Mouse (Mus musculus) ES-E14 (cell line): ENCODE results near the gene Mansc4. TPM values are rescaled to one million over a fixed set of nuclear protein-coding genes. Genes with fewer than 3 reads are reported as not detected.

Experiments used
- DNase-seq: peaks from one replicate; pipeline ENCODE4 v3.0.0-alpha.2; 2013; ENCODE audit warnings: low read depth, low spot score
- H3K27ac ChIP-seq: 2 replicates; pipeline ENCODE4 v1.5.1; 2012; ENCODE audit warnings: low read depth, mild to moderate bottlenecking, low read length, moderate library complexity, mixed read lengths; ENCODE audit not compliant: poor library complexity, insufficient read depth, severe bottlenecking
- H3K36me3 ChIP-seq: 2 replicates; pipeline ENCODE4 v1.6.1; 2012; ENCODE audit warnings: mild to moderate bottlenecking, low read length, moderate library complexity, mixed read lengths; ENCODE audit not compliant: control insufficient read depth, poor library complexity, insufficient read depth, severe bottlenecking
- H3K4me1 ChIP-seq, 2 experiments: fragments of 150-350 bp in 1 of 2; sonication (generic) in 1 of 2; 2 replicates each; pipeline ENCODE4 v1.6.1; 2012; ENCODE audit warnings: low read length in 2 of 2, mild to moderate bottlenecking in 1 of 2, mixed read lengths in 1 of 2; ENCODE audit not compliant: control insufficient read depth in 2 of 2, insufficient read depth in 2 of 2, poor library complexity in 1 of 2
- H3K4me3 ChIP-seq, 2 experiments: fragments of 150-350 bp in 1 of 2; sonication (generic) in 1 of 2; 2 replicates each; pipeline ENCODE4 v1.5.1; 2012; ENCODE audit warnings: low read length in 2 of 2, low read depth in 1 of 2, mild to moderate bottlenecking in 1 of 2, mixed read lengths in 1 of 2; ENCODE audit not compliant: insufficient read depth in 1 of 2, poor library complexity in 1 of 2, severe bottlenecking in 1 of 2
- H3K9ac ChIP-seq: 2 replicates; pipeline ENCODE4 v1.6.1; 2012; ENCODE audit warnings: low read depth, mild to moderate bottlenecking, low read length, mixed read lengths; ENCODE audit not compliant: poor library complexity, insufficient read depth, severe bottlenecking
- H3K9me3 ChIP-seq: fragments of 150-350 bp; sonication (generic); 2 replicates; pipeline ENCODE4 v1.6.1; 2012; ENCODE audit warnings: low read depth, mild to moderate bottlenecking, low read length; ENCODE audit not compliant: control insufficient read depth, insufficient read depth
- CHD2 ChIP-seq: IDR thresholded peaks from 2 replicates; pipeline ENCODE4 v1.6.1; 2014; ENCODE audit warnings: mild to moderate bottlenecking, low read depth, low read length, inconsistent platforms
- HCFC1 ChIP-seq: IDR thresholded peaks from 2 replicates; pipeline ENCODE4 v1.6.1; 2012; ENCODE audit warnings: low read length, inconsistent platforms, borderline replicate concordance; ENCODE audit not compliant: insufficient read depth
- MAFK ChIP-seq: IDR thresholded peaks from 2 replicates; pipeline ENCODE4 v1.6.1; 2014; ENCODE audit warnings: mild to moderate bottlenecking, low read depth, low read length, inconsistent platforms; ENCODE audit not compliant: insufficient read depth
- ZC3H11A ChIP-seq: IDR thresholded peaks from 2 replicates; pipeline ENCODE4 v1.6.1; 2012; ENCODE audit warnings: low read depth, mild to moderate bottlenecking, inconsistent platforms, low read length, borderline replicate concordance
- ZNF384 ChIP-seq: IDR thresholded peaks from 2 replicates; pipeline ENCODE4 v1.6.1; 2012; ENCODE audit warnings: low read depth, low read length, inconsistent platforms
- in situ Hi-C, 2 experiments: fragments of 600-800 bp; cut with MboI; formaldehyde crosslinking; loops; one replicate each; pipeline ENCODE4 v1.15.1; 2025; ENCODE audit warnings: low sequenced_read_pairs in 2 of 2, inconsistent platforms in 1 of 2; ENCODE audit not compliant: unreplicated experiment in 2 of 2
- total RNA-seq: library from RNA; depleted of rRNA; stranded (reverse); fragments of 300-350 nt; gene quantifications from 2 replicates; pipeline ENCODE4 v1.2.3, GENCODE M21; 2012

The Mansc4 gene
- total RNA-seq, 1 experiment: 0.80 TPM

DNA sequence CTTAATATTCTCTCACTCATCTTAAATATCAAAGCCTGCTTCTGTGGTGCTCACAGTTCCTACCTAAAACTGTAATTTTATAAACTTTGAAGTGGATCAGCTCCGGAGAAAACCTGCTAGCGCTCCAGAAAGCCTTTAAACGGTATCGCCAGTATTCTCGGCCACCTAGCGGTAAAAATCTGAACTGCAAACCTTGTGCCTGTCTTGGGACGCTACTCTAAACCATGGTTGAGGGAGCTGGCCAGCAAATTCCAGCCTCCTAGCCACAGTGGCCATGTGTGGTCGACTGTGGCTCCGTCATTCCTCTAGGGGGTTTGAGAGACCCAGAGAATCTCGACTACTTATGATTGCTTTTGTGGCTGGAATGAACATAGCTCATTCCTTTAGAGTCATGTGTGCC, 29.7 kb upstream of the Mansc4 start:
- no peak overlapping the region for H3K27ac ChIP-seq
- H3K9ac ChIP-seq: no peak overlapping the region
- no peaks in the 10 kb centered on the region for H3K36me3 ChIP-seq
- H3K4me1 ChIP-seq: no peaks in the 10 kb centered on the region; a peak in 1 of 4 replicates
- TF ChIP-seq ZNF384: no peak
- no peak for TF ChIP-seq CHD2
- no peak for TF ChIP-seq HCFC1
- peak; percentile 65 for TF ChIP-seq ZC3H11A
- peak; percentile 83 for DNase-seq
- in situ Hi-C loops: no loop called here
- no peaks in the 10 kb centered on the region for H3K9me3 ChIP-seq
- no peak overlapping the region for H3K4me3 ChIP-seq

DNA sequence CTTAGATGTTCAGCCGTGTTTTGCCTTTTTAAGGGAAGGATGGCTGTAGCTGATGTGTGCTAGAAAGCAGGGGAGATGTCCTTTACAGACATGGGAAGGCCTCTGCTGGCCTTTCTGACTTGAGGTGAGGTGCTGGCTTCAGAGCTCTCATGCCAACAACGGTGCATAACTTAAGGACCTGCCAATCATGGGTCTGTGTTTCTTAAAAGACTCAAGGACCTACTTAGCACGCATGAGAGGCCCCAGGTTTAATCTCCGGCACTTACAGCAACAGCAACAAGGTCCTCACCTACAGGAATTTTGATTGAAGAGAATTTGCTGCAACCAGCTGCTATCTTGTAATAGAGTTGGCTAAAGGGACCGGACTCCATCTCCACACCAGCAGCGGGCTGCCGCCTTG, 22.5 kb upstream of the Mansc4 start:
- no peak overlapping the region for H3K27ac ChIP-seq
- no peak overlapping the region for H3K9ac ChIP-seq
- in situ Hi-C loops: no loop called here
- no peak for DNase-seq
- H3K4me1 ChIP-seq: peaks cover 0 to 3% of the 10 kb centered on the region in 2 experiments; a peak in 2 of 4 replicates
- peaks cover 7% of the 10 kb centered on the region; the same call in 1 of the 2 replicates for H3K36me3 ChIP-seq
- H3K4me3 ChIP-seq: no peak overlapping the region
- H3K9me3 ChIP-seq: no peaks in the 10 kb centered on the region
- TF ChIP-seq ZC3H11A (no peak), CHD2 (no peak), MAFK (no peak), ZNF384 (no peak), HCFC1 (no peak)

DNA sequence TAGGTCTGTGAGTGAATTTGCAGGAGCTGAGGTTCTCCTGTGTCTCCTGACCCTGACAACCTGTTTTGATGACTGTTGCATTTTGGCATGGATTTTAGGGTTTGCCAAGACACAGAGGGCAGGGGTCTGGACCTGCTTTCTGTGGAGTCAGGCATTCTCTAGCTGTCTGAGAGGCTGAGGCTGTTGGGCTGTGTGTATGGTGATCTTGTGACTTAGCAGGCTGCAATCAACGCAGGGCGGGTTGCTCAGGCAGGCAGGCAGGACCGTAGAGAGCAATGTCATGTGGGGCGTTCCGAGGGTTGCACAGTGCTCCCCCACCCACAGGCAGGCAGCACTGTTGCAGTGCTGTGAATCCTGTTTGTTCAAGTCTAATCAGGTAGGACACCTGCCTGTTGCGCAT, 19.9 kb upstream of the Mansc4 start:
- in situ Hi-C loops: no loop called here
- TF ChIP-seq HCFC1 (no peak), MAFK (no peak), ZNF384 (no peak), ZC3H11A (no peak), CHD2 (no peak)
- Histone ChIP-seq H3K36me3 (peaks cover 7% of the 10 kb centered on the region; the same call in 1 of the 2 replicates), H3K4me1 (peaks cover 0 to 3% of the 10 kb centered on the region in 2 experiments; a peak in 1 of 4 replicates), H3K9ac (no peak overlapping the region), H3K9me3 (no peaks in the 10 kb centered on the region), H3K4me3 (no peak overlapping the region), H3K27ac (no peak overlapping the region)
- DNase-seq: no peak

DNA sequence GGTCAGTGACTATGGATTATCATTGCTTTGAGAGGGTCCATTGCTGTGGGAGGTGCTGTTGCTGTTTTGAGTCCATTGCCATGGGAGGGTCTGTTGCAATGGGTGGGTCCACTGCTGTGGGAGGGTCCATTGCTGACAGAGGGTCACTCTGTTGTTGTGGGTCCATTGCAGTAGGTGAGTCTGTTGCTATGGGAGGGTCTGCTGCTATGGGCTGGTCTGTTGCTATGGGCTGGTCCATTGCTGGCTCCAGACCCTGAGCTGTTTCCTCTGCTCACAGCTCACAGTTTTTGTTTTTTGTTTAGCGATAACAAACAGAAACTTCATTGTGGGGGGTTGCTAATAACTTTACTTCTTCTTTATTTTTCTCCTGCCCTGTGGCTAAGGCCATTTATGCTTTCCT, 18.7 kb upstream of the Mansc4 start:
- H3K4me3 ChIP-seq: no peak overlapping the region
- no peaks in the 10 kb centered on the region for H3K9me3 ChIP-seq
- peaks cover 0 to 3% of the 10 kb centered on the region in 2 experiments; a peak in 1 of 4 replicates for H3K4me1 ChIP-seq
- no peak overlapping the region for H3K27ac ChIP-seq
- DNase-seq: no peak
- in situ Hi-C loops: no loop called here
- TF ChIP-seq CHD2 (no peak), MAFK (no peak), ZNF384 (no peak), HCFC1 (no peak), ZC3H11A (no peak)
- peaks cover 10% of the 10 kb centered on the region; the same call in 1 of the 2 replicates for H3K36me3 ChIP-seq
- H3K9ac ChIP-seq: no peak overlapping the region

DNA sequence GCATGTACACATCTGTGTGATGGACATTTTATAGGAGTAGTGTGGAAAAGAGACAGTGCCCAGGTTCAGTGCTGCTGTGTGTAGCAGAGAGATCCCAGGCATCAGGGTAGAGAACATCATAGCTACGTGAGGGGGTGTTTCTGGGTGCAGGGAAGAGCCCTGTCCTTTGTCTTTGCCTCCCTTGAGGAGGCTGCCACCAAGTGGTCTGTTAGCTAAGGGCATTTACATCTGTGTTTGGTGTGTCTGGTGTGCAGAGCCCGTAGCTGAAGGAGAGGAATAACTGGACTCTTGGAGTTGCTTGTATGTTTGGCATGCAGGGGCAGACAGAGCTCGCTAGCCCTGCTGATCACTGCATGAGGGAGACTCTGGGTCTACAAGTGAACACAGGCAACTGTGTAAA, 15.5 kb upstream of the Mansc4 start:
- no peak overlapping the region for H3K9ac ChIP-seq
- no peak overlapping the region for H3K27ac ChIP-seq
- in situ Hi-C loops: no loop called here
- H3K36me3 ChIP-seq: peaks cover 3% of the 10 kb centered on the region; the same call in 1 of the 2 replicates
- peaks cover 3% of the 10 kb centered on the region in 2 experiments; a peak in 2 of 4 replicates for H3K4me1 ChIP-seq
- DNase-seq: no peak
- H3K9me3 ChIP-seq: no peaks in the 10 kb centered on the region
- TF ChIP-seq ZC3H11A (no peak), CHD2 (no peak), HCFC1 (no peak), MAFK (no peak)
- no peak overlapping the region for H3K4me3 ChIP-seq
